Mouse (Mus musculus): ENCODE data around the gene Prkca. TPM values are rescaled to one million over a fixed set of nuclear protein-coding genes. Genes with fewer than 3 reads are reported as not detected.

The Prkca gene
- total RNA-seq, 1 experiment from 2014 or later = 15.6 TPM

DNA sequence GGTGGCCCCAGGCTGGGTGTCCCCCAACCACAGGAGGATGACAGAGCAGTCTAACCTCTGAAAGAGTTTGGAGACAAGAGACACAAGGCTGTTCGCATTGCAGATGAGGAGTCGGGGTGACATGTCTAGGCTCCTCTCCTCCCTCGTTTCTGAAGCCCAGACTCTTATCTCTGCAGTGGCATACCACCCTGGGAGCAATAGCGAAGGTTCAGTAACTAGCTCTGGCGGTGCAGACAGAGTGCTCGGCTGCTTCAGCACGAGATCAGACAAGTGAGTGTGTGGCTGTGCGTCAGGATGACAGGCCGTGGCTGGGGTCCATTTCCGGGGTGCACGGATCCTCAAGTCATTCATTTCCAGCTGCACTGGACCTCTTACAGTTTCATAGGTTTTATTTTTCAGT is 351.2 kb downstream of the Prkca start:
- peak; percentile 40 for ATAC-seq (replicated peaks; ENCODE audit: low read depth, poor library complexity, severe bottlenecking)

- peak; percentile 18; the same call in 1 of the 2 replicates for ATAC-seq (replicated peaks; ENCODE audit: low read depth, poor library complexity, severe bottlenecking)
Measured at GRCm38 (mm10) chr11:107991990-107992389, 351.7 kb downstream of the Prkca start.

- no peak for ATAC-seq (replicated peaks; ENCODE audit: low read depth, poor library complexity, severe bottlenecking)
Measured at GRCm38 (mm10) chr11:107989241-107989640, 354.5 kb downstream of the Prkca start.

DNA sequence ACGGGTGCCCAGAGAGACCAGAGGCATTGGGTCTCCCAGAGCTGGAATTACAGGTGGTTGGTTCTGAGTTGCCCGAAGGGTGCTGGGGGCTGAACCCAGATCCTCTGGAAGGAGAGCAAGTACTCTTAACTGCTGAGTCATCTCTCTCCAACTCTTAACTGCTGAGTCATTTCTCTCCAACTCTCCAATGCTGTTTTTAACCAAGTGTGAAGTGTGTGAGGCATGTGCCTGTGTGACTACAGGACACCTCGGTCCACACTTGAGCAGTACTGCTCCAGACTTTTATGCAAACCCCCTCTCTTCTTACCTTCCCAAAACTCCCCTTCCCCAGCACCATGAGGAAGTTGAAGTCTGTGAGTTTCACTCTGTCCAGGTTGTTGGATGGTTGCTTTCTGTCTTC is 357.8 kb downstream of the Prkca start:
- no peak for ATAC-seq (replicated peaks; ENCODE audit: low read depth, poor library complexity, severe bottlenecking)

DNA sequence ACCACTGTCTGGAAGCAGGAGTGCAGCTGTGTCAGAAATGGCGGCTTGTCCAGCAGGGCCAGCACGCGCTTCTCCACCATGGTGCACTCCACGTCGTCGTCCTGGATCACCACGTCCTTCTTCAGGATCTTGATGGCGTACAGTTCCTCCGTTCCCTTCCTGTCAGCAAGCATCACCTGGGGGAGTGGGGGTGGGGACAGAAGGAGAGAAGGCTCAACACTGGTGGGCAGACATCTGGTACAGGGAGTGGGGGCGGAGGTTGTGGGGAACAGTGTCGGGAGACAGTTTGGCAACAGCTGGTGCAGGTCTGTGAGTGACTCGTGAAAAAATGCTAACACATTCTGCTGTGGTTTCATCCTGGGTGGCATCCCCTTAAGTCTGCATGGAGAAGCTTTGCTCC is 359.8 kb downstream of the Prkca start:
- ATAC-seq (replicated peaks; ENCODE audit: low read depth, poor library complexity, severe bottlenecking) = no peak

- no peak for ATAC-seq (replicated peaks; ENCODE audit: low read depth, poor library complexity, severe bottlenecking)
Measured at GRCm38 (mm10) chr11:107983224-107983623, 360.5 kb downstream of the Prkca start.

- ATAC-seq (replicated peaks; ENCODE audit: low read depth, poor library complexity, severe bottlenecking) = peak; percentile 63
Measured at GRCm38 (mm10) chr11:107982225-107982896, 361.4 kb downstream of the Prkca start.

DNA sequence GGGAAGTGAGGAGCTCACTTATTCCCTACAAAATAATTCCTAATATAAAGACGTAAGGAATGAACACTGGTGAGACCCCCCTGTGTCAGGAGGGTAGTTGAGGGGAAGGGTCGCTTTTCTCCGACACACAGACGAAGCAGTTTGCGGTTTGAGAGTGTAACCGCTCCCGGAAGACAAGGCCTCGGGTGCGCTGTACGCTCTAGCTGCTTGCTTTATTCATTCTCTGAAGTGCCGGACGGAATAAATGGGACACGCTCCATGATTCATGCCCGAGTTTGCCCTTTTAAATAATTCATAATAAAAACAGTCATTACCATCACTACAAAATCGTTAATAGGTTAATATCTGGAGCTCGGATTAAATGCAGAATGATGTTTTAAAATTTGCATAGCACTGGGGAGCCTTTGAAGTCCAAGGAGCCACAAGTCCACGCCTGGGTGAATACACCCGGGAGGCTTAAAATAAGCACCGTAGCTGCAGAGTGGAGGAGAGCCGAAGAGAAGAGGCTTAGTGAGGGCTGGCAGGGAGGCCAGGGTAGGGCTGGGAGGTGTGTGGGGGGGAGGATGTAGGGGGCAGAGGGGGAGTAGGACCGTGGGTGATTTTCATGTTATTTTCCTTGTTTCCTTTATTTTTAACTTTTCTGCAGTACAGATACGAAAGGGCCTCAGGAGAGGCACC is 364.1 kb downstream of the Prkca start:
- no peak for ATAC-seq (replicated peaks; ENCODE audit: low read depth, poor library complexity, severe bottlenecking)

GRCm38 (mm10) chr11:107969943-107970342 is 373.8 kb downstream of the Prkca start:
- no peak for ATAC-seq (replicated peaks; ENCODE audit: low read depth, poor library complexity, severe bottlenecking)

DNA sequence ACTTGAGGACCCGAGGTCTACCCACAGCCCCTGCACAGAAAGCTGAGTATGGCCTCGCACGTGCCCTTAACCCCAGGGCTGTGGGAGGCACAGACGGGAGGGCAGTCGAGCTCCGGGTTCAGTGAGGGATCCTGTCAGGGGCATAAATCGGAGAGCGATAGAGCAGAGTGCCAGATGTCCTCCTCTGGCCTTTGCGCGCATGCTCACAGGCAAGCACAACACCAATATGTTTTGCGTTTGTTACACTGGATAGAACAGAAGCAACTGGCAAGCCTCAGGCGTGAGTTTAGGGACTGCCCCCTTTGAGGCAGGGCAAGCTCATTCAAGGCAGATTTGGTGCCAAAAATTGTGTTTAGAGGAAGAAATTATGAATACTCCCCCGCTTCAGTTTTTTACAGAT is 375.6 kb downstream of the Prkca start:
- no peak for ATAC-seq (replicated peaks; ENCODE audit: low read depth, poor library complexity, severe bottlenecking)

DNA sequence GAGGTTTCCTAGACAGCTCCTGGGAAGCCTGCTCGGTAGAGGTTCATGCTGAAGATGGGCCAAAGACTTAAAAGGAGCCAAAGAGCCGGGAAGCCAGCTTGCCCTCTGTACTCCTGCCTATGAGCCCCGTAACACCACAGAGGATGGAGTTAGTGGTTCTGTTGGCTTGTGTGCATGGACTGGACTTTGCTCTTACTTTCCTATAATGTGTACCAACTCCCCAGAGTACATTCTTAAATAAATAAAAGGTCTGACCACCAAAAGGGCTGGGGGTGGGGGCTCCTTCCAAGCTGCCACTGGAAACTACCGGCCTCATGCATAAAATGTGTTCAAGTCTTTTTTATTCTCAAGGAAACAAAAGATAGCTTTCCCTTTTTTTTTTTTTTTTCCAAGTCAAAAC is 377.5 kb downstream of the Prkca start:
- ATAC-seq (replicated peaks; ENCODE audit: low read depth, poor library complexity, severe bottlenecking) = no peak

DNA sequence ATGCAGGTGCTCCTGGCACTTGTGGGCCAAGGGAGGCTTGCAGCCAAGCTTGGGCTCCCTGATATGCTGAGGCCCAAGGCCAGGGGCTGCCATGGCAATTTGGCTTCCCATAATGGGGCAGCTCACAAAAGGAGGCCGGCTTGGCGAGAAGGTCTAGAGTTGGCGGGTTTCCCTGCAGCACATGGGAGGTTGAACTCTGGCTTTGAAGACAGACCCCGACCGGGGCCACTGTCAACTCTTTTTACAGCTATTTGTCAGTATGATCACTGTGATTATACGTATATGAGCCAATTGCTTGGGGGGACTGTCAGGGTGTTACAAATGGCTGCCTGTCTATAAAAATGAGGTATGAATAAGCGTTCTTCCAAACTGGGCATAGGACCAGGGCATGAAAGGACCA is 378.3 kb downstream of the Prkca start:
- no peak for ATAC-seq (replicated peaks; ENCODE audit: low read depth, poor library complexity, severe bottlenecking)

DNA sequence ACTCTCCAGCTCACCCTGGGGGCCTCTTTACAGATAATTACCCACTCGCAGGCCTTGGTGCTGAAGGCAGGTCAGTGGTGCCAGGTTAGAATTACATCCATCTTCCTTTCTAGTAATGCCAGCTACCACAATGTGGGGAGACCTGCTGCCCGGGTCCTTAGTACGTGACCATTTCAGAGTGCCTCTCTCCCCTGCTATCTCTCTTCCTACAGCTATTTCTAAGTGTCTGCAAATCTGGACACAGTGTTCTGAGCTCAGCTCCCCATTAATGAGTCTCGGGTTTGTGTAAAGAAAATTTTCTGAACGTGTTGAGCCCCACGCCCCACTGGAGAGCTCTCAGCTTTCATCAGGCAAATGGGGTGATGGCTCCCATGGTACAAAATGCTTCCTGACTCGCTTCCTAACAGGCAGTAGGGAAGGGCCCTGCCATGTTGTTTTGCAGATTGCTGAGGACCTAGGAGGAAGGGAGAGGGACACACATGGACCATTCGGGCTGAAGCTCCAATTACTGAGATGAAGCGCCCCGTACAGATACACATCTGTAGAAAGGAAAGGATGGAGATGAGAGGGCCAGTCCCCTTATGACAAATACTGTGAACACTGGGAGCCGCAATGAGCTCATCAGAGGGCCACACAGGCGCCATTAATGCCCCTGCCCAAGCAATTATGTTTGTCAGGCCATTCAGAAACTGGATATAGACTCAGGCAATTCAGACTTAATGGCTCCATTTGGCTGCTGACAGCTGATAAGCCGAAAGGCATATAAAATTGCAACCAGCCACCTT is 386.0 kb downstream of the Prkca start:
- ATAC-seq (replicated peaks; ENCODE audit: low read depth, poor library complexity, severe bottlenecking) = no peak

DNA sequence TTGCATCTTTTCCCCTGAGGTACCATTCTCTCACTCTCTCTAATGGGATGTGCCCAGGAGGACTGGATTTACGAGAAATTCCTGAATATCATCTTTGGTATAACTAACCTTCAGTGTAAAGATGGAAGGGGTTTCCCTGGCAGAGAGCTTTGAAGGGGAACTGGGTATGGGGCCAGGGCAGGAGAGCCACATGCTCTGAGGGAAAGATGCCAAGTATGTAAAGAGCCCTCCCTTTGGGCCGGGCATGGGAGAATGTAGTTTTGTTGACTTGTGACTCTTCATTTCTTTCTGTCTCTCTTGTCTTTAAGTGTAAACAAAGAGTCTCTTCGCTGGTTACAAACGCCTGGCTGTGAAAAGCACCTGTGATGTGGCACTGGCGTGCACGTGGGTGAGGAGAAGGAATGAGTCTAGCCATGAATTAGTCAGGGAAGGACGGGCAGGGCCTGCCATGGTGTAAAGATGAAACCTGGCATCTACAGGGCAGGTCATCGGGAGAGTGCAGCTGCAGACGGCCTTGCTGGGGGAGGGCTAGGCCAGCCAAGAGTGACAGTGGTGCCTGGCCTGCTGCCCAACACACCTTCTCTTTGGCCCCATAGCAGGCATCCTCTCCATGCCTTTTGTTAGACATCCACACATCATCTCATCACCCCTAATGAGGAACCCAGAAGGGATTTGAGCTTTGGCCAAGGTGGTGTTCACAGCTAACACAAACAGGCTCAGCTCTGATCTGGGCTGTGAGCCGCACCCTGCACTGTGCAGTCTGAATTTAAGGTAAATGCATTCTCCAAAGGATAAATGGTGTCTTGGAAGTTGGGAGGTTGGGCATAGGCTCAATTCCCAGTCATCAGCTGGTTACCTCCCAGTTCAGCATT is 388.3 kb downstream of the Prkca start:
- ATAC-seq (replicated peaks; ENCODE audit: low read depth, poor library complexity, severe bottlenecking) = no peak

GRCm38 (mm10) chr11:107951431-107951830 is 392.3 kb downstream of the Prkca start:
- ATAC-seq (replicated peaks; ENCODE audit: low read depth, poor library complexity, severe bottlenecking) = no peak

GRCm38 (mm10) chr11:107950658-107951057 is 393.1 kb downstream of the Prkca start:
- no peak for ATAC-seq (replicated peaks; ENCODE audit: low read depth, poor library complexity, severe bottlenecking)

GRCm38 (mm10) chr11:107950211-107950610 is 393.5 kb downstream of the Prkca start:
- ATAC-seq (replicated peaks; ENCODE audit: low read depth, poor library complexity, severe bottlenecking) = no peak

- ATAC-seq (replicated peaks; ENCODE audit: low read depth, poor library complexity, severe bottlenecking) = no peak
Measured at GRCm38 (mm10) chr11:107947951-107948350, 395.8 kb downstream of the Prkca start.

- ATAC-seq (replicated peaks; ENCODE audit: low read depth, poor library complexity, severe bottlenecking) = no peak
Measured at GRCm38 (mm10) chr11:107946823-107947222, 396.9 kb downstream of the Prkca start.

DNA sequence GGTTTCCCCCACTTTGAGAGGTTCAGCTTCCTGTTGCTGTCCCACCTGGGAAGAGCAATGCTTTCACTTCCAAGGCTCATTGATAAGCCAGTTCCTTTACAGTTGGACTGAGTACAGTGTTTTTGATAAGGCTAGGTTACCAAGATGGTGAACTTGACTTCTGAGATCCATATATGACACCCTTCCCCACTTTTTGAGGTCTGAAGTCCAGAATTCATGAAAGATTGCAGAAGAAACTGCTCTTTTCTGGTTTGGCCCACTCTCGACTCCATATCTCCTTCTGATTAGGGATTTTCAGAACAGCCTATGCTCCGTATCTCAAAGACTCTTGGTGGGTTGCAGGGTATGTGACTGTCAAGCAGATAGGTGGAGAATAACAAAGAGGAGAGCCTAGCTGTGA is 406.8 kb downstream of the Prkca start:
- ATAC-seq (replicated peaks; ENCODE audit: low read depth, poor library complexity, severe bottlenecking) = no peak
